Mouse (Mus musculus) adrenal gland, postnatal 4 days (tissue): ENCODE data around the gene Copg2. TPM values are rescaled to one million over a fixed set of nuclear protein-coding genes. Genes with fewer than 3 reads are reported as not detected.

Experiments
- DNase-seq, 2 experiments: peaks; one replicate each; pipeline ENCODE4 v3.0.0; 2021 to 2022; ENCODE audit warnings: low spot score in 2 of 2, mixed read lengths in 2 of 2
- total RNA-seq, 2 experiments: library from RNA; stranded (reverse); gene quantifications; 2 replicates each; pipeline ENCODE4 v1.2.3; 2021

Gene Copg2
- total RNA-seq, 2 experiments from 2014 or later, result 76.1 to 79.0 TPM

DNA sequence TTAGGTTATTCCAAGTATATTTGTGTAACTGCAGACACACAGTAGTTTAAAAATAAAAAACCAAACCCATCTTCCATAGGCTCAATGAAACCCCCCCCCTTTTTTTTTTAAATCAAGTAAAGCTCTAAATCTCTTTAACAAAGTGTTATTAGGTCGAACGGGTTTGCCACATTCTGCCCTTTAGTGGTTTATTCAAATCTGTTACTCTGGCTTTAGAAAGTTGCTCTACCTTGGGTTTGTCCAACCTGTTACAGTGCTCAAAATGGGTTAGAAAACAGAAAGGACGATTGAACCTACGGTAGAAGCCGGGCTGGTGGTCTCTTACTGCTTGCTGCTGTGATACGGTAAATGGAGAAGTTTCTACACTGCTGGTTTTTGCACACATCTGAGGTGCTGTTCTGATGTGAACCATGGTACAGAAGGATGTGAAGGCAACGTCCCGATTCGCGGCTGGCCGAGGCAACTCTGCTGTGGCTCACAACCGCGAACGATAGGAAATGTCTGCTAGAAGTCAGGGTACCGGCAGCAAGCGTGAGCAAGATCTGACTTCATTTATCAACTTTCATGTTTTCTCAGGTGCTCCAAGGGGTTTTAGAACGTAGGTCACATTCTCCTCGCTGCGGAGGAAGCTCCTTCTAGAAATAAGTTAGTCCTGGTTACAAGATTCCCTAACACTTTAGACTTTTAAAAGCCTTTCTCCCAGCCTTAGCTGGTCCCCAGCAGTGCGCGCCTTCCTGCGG, 161.4 kb downstream of the Copg2 start:
- DNase-seq, result no peak

DNA sequence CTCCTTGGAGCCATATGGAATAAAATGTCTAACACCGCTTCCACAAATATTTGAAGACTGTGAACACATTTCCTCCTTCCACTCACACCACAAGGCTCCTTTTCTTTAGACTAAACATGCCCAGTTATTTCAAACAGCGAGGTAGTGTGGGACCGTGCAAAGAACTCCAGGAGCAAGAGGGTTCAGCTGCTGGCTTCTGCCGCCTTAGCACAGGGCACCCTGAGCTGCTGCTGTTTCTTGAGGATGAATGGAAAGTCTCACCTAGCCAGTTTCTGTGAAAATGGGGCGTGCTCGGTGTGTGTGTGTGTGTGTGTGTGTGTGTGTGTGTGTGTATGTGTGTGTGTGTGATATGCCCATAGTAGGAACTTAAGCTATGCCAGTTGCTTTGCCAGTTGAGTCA, 162.1 kb downstream of the Copg2 start:
- DNase-seq, result no peak

- DNase-seq, result no peak
Measured at GRCm38 (mm10) chr6:30732571-30733130, 163.9 kb downstream of the Copg2 start.

GRCm38 (mm10) chr6:30730301-30730971, 166.2 kb downstream of the Copg2 start:
- no peak for DNase-seq

DNA sequence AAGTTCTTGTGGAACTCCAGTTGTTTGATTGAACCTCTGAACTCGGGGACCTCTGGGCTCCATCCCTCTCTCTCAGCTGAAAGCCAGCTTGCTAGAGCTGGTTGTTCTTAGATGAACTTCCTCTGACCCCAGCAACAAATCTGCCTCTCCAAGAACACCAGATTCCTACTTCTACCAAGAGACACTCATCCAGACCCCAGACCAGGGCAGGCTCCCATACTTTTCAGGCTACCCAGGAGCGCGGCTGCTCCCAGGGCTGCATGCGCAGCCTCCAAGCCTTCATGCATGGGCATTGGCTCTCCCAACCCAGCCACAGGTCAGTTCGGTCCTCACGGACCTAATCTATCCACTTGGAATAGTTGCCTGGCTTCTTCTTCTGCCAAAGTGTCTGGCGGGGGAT, 173.3 kb downstream of the Copg2 start, which contains the start of gene Mest:
Gene Mest (plus strand): TSS at position 217 of the 400 bp plus-strand sequence.
- no peak for DNase-seq

DNA sequence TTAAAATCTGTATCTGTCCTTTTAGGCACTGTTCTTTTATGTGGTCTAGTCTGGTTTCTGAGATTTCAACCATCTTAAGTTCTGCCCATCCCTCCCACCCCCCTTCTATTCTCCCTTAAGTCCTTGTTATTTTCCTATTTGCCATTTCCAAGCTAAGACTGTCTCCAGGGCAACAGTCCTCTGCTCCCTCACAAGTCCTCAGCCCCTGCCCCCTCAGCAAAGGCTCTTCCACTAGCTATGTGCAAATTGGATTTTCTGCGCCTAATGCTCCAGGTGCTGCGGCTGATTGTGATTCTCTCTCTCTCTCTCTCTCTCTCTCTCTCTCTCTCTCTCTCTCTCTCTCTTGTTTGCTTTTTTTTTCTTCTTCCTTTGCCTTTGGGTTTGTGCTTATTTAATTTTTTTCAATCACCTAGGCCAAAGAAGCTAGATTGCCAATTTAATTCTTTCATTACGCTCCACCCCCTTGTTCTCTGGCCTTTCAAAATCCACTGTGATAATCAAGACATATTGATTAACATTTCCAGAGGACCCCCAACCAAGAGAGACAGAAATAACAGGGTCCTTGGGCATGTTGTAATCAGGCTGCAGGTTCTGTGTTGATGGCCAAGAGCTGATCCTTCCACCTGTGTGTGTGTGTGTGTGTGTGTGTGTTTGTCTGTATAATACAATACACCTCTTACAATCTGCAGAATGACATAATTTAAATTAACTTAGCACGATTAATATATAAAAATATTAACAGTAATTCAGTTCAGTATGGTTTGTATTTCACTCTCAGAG, 174.0 kb downstream of the Copg2 start:
- no peak for DNase-seq

GRCm38 (mm10) chr6:30716796-30717195, 179.8 kb downstream of the Copg2 start:
- DNase-seq, result no peak

GRCm38 (mm10) chr6:30714891-30715471, 181.6 kb downstream of the Copg2 start:
- DNase-seq, result no peak

GRCm38 (mm10) chr6:30713896-30714295, 182.7 kb downstream of the Copg2 start:
- no peak for DNase-seq

GRCm38 (mm10) chr6:30713455-30713854, 183.1 kb downstream of the Copg2 start:
- DNase-seq, result no peak

DNA sequence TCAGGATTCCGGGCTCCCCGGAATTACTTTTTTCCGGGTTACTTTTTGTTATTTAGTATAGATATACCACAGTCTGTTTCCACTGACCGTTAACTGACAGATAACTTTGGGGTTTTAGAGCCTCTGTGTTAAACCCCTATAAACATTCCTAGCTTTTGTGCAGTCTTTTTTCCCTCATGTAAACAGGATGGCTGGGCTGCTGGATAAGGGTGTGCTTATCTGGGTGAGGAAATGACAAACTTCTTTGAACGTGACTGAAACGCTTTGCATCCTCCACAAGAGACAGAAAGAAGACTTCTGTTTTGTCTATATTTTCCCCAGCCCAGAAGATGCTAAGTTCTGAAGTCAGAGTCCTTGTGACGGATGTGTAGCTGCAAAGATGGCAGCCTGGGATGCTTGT, 184.1 kb downstream of the Copg2 start:
- no peak for DNase-seq

DNA sequence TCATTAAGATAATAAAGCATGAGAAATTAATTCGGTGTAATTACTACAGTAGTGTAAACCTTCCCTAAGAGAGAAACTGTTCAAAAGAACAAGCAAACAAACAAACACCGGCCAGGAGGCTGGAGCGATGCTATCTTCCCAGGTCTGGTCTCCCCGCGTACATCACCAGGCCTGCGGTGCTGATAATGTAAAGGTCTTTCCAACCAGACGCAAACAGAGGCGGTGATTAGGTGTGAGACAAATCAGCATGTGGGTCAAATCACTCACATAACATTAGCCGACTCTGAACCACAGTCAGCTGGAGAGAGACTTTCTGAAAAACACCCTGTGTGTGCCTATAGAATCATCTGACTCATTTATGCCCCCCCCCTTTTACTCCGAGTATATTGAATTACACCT, 185.2 kb downstream of the Copg2 start:
- no peak for DNase-seq

GRCm38 (mm10) chr6:30710371-30711364, 185.9 kb downstream of the Copg2 start:
- DNase-seq, result no peak

DNA sequence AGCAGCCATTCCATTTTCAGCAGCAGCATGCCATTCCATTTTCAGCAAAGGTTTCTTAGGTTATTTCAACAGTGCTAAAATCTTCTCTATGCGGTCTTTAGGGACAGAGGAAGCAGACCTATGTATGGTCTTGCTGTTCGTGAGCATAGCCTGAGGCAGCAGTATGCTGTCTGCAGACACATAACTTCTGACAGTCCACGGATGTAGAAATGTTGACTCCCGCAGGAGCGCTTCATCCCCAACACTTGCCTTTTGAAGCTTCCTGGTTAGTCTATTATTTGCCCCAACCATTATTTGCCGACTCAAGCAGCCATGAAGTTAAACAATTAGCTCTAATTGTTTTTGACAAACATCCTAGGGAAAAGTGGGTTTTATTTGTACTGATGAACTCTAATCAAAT, 187.5 kb downstream of the Copg2 start:
- no peak for DNase-seq

- DNase-seq, result no peak
Measured at GRCm38 (mm10) chr6:30703977-30704602, 192.5 kb downstream of the Copg2 start.

GRCm38 (mm10) chr6:30703476-30703875, 193.1 kb downstream of the Copg2 start:
- DNase-seq, result no peak

DNA sequence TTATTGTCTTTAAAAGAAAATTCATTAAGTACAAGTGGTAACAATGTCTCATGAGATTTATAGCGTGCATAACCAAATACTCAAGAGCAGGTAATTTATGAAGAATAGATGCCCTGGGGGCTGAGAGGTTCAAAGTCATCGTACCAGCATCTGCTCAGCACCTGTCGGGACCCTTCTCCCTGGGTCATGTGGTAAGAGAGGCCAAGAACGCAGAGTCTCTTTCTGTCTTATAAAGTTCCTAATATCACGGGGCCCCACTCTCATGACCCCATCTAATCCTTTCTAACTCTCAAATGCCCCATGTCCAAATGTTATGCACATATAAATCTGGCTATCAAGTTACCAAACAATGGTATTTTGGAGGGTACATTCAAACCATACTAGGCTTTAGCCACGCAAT, 193.7 kb downstream of the Copg2 start:
- DNase-seq, result no peak

GRCm38 (mm10) chr6:30700182-30700581, 196.4 kb downstream of the Copg2 start:
- DNase-seq, result no peak

- DNase-seq, result no peak
Measured at GRCm38 (mm10) chr6:30698036-30698435, 198.6 kb downstream of the Copg2 start.
